Mouse (Mus musculus): ENCODE results near the gene Arsj.

GRCm38 (mm10) chr3:126402836-126403235 lies 39.4 kb downstream of the Arsj start:
- TF ChIP-seq CTCF (IDR thresholded peaks at IDR 0.05; ENCODE audit: control insufficient read depth, insufficient read depth, insufficient read length) (no peak), MYOD1 (IDR thresholded peaks at IDR 0.05; ENCODE audit: control insufficient read depth, insufficient read length, low read depth) (no peak)
